Mouse (Mus musculus): ENCODE data around the gene Abcf2.

Gene Abcf2

DNA sequence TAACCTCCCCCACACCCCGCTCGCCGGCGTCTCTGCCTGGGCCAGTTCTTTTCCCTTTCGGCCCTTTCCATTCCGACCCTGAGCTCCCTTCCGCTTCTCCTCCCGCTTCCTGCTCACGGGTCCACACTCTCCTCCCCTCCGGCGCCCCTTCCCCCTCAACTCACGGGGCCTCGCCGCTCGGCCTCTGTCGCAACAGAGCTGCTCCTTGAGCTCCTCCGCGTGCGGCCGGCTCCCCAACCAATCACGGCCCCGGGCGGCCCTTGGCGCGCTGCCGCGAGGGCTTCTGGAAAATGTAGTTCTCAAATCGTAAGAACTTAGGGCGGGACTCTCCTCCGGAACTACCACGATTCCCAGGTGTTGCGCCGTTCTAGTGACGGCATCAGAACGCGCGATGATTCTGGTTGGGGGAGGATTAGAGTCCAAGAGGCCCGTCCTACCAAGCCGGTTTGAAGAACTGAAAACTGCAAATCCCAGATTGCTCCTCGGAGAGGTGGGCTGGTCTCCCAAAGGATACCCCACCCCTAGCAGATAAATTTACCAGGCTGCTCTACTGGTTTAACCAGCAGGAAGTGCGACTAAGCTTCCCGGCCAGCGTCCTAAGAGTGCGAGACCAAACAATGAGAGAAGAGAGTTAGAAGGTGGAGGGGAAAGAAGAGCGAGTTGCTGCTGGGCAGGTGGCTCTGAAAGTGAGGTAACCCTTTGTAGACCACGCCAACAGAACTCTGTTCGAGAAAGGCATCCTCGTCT lies at the start of gene Abcf2:
TSS of gene Abcf2 (minus strand) at position 285 of the 747 bp plus-strand sequence.
- peak; percentile 100 for DNase-seq (ENCODE audit: extremely low read depth, insufficient read length, low spot score)

DNA sequence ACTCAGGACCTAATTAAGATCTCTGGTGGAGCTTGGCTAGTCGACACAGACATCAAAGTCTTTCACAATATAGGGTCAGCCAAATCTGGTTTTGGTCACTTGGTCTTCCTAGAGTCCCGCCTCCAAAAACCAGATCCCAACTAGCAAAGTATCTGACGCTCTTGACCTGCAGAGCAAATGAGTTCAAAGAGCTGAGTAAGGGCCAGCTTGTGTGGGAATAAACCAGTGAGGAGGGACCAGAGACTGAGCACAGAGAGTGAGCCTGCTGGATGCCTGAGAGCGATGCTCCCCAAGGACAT lies 47.5 kb upstream of the Abcf2 start:
- no peak for DNase-seq (ENCODE audit: extremely low read depth, insufficient read length, low spot score)

DNA sequence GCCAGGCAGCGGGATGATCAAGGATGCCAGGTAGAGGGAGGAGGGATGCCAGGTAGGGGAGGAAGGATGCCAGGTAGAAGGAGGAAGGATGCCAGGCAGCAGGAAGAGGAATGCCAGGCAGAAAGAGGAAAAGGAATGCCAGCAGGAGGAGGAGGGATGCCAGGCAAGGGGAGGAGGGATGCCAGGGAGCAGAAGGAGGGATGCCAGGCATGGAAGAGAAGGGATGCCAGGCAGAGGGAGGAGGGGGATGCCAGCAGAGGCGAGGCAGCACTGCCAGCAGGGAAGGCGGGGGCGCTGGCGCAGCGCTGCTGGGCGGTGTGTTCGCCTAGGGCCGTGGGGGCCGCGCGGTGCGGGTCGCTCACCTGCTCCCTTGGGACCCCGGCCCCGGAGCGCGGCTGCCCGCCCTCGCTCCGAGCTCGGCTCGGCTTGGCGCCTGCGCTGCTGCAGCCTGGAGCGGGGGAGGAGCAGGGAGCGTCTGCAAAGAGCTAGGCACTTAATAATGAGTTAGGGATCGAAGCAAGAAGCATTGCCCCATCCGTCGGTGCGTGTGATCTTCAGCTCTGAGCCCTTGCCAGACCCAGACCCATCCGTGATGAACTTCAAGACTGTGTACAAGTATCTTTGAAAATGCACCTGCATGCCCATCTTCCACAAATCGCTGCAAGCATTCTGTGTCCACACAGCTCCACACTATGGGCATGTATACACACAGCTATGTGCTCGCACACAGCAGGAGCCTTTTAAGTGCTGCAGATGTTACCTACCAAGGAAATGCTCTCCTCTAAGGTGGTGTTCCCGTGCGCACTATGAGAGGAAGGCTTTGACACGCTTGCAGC lies 46.9 kb upstream of the Abcf2 start, which contains the start of gene Smarcd3:
TSS of gene Smarcd3 (minus strand) at position 426 of the 836 bp plus-strand sequence.
- DNase-seq (ENCODE audit: extremely low read depth, insufficient read length, low spot score), result no peak

DNA sequence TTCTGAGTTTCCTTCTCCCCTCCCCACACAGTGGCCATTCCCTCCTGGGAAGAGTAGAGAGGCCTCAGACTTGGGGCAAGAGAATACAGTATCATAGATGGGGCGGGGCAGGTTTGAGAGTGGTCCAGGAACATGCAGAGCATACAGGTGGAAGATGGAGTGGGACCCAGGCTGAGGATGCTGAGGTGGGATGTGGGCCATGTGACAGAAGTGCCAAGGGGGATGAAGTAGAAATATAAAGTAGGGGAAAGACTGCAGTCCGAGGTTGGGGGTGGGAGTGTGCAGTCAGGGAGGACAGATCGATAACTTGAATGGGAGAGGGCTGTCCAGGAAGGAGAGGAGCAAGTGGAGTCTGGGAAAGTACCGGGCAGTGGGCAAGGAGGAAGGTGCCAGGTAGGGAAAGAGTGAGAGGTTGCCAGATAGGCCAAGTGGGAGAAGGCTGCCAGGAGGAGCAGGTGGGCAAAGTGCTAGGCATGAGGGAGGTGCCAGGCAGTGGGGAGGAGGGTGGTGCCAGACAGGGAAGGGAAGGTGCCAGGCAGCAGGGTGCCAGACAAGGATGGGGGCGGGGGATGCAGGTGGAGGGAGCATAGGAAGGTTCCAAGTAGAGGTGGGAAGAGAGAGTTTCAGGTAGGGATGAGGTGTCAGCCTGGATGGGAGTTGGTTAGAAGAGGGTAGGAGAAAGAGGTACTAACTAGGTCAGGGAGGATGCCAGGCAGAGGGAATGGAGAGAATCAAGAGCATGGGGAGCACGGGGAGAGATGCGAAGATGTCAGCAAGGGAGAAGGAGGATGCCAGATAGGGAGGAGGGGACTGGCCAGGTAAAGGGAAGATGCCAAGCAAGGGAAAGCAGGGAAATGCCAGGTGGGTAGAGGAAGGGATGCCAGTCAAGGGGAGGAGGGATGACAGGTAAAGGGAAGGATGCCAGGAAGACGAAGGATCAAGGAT lies 46.0 kb upstream of the Abcf2 start:
- no peak for DNase-seq (ENCODE audit: extremely low read depth, insufficient read length, low spot score)

DNA sequence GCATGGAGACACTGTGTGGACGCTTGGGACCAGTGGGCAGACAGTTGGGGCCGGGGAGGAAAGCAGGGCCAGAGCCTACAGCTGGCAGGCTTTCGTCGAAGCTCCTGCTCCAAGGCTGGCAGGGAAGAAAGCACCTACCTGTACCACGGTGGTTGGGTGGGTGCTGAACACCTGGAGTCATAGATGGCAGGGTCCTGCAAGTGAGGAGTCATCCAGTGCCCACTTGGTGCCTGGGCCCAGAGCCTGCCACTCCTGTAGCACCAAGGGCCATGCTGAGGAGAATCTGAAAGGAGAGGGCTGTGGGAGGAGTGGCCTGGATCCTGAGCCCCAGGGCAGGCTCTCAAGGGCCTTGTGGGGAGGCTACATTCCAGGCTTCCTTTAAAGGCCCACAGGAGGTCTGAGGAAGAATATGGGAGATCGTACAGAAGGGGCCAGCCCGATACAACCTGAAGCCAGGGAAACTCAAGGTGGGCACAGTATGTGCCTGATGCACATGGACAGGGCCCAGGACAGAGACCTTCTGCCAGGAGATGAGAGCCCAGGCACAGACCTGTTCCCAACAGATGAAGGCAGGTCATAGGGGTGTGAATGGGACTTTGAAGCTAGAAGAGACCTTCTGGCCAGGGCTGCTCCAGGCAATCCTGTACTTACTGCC lies 45.2 kb upstream of the Abcf2 start:
- DNase-seq (ENCODE audit: extremely low read depth, insufficient read length, low spot score), result no peak

DNA sequence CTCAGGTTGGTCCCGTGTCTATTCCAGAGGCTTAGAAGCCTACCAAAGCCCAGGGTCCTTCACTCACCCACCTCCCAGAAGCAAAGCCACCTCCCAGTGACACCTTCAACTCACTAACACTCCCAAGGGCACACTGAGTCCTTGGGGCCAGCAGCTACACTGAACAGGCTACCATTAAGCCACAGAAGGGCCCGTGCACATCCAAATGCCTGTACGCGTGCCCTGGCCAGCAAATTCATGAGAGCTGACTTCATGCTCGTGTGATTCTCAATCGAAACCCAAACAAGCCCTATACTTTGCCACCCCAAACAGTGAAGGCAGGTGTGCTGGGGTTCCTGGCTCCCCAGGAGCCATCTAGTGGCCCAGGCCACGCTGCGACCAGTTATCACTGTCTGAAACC lies 43.4 kb upstream of the Abcf2 start:
- DNase-seq (ENCODE audit: extremely low read depth, insufficient read length, low spot score), result no peak

DNA sequence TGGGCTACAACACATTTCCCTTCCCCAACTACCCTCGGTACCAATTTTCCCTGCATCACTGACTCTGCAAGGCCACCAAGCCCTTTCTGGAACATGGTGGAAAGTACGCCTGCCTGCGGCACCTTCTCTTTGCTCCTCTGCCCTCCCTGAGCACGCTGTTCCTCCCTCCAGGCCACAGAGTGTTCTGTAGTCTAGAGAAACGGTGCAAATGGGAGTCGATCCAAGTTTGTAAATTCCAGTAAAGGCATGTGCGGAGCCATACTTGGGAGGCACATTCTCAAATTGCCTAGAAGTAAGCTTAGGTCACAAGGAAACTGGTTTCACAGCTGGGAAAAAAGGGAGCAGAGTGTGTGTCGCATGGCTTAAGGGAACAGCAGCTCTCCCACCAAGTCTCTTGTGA lies 42.8 kb upstream of the Abcf2 start:
- DNase-seq (ENCODE audit: extremely low read depth, insufficient read length, low spot score), result no peak

DNA sequence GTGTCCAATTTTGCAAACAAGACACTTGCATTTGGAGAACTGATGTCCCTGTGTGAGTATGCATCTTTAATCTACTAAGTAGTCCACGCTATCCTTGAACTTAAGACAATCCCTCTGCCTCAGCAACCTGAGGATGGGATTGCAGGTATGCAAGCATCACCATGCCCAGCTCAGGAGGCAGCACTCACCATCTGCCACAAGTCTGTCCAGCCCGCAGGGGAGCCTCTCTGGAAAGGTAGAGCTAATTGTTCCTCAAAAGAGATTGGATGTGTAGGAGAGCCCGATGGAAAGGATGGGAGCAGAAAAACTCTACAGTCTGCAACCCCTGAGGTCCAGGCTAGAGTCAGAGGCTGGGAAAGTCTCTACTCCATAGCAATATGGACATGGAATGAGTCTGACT lies 41.7 kb upstream of the Abcf2 start:
- no peak for DNase-seq (ENCODE audit: extremely low read depth, insufficient read length, low spot score)

DNA sequence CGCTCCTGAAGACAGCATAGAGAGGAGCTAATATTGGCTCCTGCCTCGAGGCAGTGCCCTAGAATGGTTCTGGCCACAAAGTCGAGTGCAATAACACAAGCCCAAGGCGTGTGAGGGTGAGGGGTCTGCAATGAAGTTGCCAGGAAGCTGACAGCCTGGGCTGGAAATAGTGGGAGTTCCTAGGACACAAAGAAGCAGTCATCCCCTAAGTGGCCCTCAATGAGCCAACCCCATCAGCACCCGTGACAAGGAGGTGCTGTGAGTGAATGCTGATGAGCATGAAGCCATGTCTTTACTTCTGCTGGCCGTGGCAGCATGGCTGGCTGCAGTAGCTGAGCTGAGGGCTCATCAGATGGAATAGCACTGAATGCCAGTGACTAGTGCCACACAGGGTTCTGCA lies 37.8 kb upstream of the Abcf2 start:
- no peak for DNase-seq (ENCODE audit: extremely low read depth, insufficient read length, low spot score)

DNA sequence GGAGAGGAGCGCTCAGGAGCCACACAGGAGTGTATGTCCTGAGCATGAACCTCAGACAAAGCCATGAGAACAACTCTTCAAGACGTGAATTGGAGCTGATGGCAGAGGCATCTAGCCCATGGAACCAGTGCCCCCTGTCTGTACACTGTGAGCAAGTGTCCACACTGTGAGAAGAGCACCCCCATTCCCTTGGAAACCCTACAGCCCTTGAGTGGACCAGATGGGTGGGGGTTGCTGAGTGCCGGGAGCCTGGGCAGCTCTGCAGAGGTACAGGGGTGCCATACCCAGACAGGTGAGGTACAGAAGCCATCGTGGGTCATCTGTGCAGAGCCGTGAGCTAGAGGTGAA lies 35.0 kb upstream of the Abcf2 start:
- no peak for DNase-seq (ENCODE audit: extremely low read depth, insufficient read length, low spot score)

DNA sequence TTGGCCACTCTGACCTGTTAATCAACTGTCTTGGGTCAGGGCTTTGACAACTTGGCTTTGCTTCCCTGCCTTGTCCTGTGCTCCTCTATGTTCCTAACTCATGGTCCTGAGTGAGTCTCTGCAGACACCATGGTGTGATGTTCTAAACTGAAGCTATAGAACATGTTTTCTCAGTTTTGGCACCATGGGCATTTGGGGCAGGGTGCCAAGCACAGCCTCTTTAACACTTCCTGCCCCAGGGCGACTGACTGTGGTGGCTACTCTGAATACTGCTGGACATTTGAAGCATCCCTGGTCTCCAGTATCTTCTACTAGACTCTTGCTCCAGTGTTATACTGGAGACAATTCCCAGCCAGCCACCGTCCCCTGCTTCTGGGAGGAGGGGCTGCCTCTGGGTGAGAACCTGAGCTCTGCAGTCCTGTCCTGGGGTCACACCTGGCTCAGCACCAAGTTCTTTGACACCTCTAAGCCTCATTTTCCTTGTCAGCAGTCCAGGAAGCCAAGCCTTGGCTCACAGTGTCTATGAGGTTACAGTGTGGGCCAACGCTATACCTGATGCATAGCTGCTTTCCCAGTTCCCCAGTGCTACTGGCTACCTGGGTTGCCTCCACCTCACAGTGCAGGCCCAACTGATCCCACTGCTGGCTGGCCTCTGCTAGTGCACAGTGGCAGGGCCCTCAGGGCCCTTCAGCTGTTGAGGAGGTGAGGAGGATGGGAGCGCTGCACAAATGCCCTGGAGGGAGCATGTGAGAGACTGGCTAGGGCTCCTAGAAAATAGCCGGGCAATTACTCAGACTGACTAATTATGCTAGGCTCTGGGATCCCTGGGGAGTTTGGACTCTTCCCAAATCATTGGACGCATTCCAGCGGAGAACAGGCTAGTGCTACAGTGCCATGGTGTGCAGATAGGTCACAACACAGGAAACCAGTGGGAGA lies 34.4 kb upstream of the Abcf2 start:
- DNase-seq (ENCODE audit: extremely low read depth, insufficient read length, low spot score), result peak; percentile 71

DNA sequence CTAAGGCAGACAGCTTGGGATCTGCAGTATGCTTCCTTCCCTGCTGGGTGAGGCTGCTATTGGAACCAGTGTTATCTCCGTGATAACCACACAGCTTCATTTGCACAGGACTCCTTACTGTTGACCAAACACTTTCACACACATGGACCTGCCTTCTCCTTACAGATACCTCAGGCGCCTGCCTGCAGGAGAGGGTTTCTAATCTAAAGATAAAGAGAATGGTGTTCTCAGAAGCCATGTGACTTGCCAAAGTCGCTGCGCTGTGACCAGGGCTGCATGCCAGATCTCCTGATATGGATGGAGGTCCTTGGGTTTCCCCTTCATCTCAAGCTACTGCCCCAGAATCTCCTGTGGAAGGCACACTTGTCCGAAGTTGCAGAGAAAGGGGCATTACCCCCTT lies 32.1 kb upstream of the Abcf2 start:
- no peak for DNase-seq (ENCODE audit: extremely low read depth, insufficient read length, low spot score)

DNA sequence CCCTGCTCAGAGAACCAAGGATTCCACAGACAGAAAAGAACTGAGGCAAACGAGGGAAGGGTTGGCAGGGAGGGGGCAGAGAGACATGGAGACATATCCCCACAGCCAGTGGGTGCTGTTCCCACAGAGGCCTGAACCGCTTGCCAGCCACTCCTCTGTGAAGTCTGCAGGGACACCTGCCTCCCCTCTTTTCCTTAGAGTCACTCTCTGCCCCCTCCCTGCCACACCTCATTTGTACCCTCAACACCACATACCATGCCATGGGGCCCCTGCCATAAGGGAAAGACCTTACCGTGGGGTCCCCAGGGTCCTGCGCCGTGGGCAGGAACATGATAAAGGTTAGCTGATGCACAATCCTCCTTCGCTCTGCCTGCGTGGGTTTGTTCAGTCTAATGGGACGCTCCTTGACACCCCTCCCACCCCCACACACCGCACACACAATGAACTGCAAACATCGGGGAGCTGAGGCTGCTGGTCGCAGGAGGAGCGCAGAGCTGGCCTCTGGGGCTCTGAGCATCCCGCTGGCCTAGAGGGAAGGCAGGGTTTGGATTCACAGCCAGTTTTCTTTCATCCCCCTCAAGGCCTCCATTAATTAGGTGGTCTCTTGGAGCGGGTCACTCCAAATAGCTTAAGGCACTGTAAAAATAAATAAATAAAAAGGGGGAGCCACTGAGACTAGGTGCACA lies 28.9 kb upstream of the Abcf2 start:
- DNase-seq (ENCODE audit: extremely low read depth, insufficient read length, low spot score), result no peak

DNA sequence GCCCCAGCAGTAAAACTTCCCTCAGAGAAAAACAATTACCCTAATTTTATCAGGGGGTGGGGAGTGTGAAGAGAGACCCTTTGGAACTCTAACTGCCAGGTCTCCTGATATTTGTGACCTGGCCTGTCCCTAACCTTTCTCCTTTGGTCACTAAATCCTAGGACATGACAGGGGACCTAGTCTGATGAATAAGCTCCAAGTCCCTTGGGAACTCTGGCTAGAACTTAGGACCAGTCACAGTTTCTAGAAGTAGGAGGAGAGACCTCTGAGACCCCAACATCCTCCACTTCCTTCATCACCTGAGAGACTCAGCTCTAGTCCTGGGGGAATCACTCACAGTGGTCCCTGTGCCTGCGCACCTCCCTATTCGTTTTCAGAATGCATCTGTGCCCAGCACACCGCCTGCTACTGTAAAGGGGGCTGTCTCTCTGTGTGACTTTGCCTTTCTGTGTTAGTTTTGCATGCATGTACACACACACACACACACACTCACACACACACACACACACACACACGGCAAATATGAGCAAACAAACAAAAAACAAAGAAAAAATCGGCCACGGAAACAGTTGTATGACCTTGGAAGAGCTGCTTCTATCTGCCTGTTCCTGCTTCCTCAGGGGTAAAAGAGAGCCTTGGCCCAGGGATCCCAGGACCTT lies 28.2 kb upstream of the Abcf2 start:
- DNase-seq (ENCODE audit: extremely low read depth, insufficient read length, low spot score), result no peak

DNA sequence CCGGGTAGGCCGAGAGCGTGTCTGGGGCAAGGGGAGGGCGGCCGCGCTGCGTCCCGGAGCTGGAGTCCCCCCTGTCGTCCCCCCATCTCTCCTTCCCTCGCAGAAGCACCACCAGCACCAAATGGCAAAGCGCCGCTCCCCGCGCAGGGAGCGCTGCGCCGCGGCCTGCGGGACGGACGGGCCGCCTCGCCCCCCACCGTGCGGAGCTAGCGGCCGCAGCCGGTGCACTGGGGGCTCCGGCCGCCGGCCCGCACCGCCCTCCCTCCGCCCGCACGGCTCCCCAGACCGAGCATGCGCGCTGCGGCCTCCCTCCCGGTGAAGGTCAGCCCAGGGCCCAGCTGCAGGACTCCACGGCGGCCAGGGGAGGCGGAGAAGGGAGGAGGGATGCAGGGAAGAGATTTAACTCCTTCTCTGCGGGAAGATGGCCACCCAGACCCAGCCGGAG lies 27.4 kb upstream of the Abcf2 start:
- peak; percentile 86 for DNase-seq (ENCODE audit: extremely low read depth, insufficient read length, low spot score)

DNA sequence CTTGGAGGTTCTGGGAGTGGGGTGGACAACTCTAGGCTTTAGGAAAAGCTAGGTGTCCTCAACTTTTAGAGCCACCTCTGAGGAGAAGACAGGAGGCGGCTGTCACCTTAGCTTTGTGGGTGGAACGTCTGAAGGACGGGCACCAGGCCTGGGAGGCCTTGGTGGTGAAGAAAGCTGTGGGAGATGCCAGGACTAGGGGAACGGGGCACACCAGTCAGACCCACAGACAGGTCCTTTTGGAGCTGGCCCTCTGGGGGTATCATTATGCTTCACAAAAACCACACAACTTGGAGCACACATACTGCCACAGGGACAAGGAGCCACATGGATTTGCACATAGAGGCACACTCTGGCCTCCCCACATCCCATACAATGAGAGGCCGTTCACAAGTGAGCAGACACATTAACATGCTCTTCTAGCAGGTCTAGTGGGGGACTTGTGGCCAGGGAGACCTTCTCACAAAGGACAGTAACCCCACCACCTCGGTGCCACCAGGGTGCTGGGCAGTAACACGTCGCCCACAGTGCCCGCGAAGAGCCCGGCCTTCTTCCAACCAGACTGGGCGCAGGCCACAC lies 26.9 kb upstream of the Abcf2 start:
- DNase-seq (ENCODE audit: extremely low read depth, insufficient read length, low spot score), result no peak

DNA sequence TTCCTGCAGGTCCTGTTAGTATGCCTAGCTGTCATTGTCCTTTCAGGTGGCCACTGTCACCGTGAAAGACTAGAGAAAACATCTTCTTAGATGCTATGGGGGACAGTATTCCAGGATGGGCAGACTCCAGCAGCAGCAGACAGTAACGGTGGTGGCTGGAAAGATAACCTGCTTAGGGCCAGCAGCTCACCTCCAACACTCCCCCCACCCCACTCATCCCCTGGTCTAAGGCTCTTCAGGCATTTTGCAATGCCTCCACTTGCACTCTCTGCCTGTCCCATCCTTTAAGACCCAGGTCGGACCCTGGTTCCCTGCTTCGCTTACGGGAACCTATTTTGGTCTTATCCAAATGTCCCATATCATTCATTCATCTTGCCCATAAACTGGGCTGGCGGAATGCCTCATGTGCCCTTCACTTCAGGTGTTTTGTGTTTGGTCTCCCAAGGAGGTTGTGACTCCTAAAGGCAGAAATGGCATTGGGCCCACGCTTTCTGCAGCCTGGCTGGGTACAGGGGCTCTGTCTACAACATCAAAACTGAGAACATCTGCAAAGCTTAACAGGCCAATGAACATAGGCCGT lies 26.3 kb upstream of the Abcf2 start:
- DNase-seq (ENCODE audit: extremely low read depth, insufficient read length, low spot score), result no peak
